Mouse (Mus musculus) bone marrow, adult 2 months (tissue): ENCODE measurements around the gene Mid1.
"Not testable (repeated sequence)": the region's sequence is repeated elsewhere in the genome, so short reads cannot be mapped to it uniquely, and the experiment has no call there.

Experiments
- CTCF ChIP-seq: fragments of 200-500 bp; IDR thresholded peaks from 2 replicates; pipeline ENCODE4 v1.5.1; 2011; ENCODE audit warnings: low read length, control low read depth; ENCODE audit not compliant: control insufficient read depth, insufficient read depth
- POLR2A ChIP-seq: fragments of 200-500 bp; IDR thresholded peaks from 2 replicates; pipeline ENCODE4 v1.6.1; 2011; ENCODE audit warnings: low read depth, mild to moderate bottlenecking, control low read depth, low read length, borderline replicate concordance; ENCODE audit not compliant: control insufficient read depth

DNA sequence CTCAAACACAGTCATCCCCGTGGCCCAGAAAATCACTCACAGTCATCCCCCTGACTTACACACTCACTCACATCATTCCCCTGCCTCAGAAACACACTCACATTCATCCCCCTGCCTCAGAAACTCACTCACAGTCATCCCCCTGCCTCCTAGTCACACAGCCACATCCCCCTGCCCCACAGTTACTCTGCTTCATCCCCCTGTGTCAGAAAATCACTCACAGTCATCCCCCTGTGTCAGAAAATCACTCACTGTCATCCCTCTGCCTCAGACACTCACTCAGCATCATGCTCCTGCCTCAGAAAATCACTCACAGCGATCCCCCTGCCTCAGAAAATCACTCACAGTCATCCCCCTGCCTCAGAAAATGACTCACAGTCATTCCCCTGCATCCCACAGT lies 319.2 kb downstream of the Mid1 start:
- not testable (repeated sequence) for TF ChIP-seq POLR2A, CTCF
